In genomic region chr7:112225615-112226262, GRCm38 (mm10) we compare ENCODE assay signal across 8 mouse cellular contexts. TPM values are rescaled to one million over a fixed set of nuclear protein-coding genes. Genes with fewer than 3 reads are reported as not detected.
DNase-seq lines count a peak whose midpoint lies in the region; ATAC-seq and TF ChIP-seq lines count a peak whose summit lies in the region.

Mical2 (plus strand) TSS chr7:112225856.

- no peak for TF ChIP-seq EP300 in liver, postnatal 0 days (IDR thresholded peaks at IDR 0.05; ENCODE audit: low read depth)

- peaks cover 68% of the 10 kb centered on the region for H3K27me3 ChIP-seq in E14TG2a.4 (ENCODE audit: insufficient read depth, low read length)
- H3K27me3 ChIP-seq in forebrain, embryonic 16.5 days (replicated peaks; ENCODE audit: control insufficient read depth, insufficient read depth, low read length), result peaks cover 16% of the 10 kb centered on the region
- no peaks in the 10 kb centered on the region for H3K27me3 ChIP-seq in liver, postnatal 0 days (ENCODE audit: insufficient read depth, low read length)
- H3K27me3 ChIP-seq in neural tube, embryonic 13.5 days, result peaks cover 56% of the 10 kb centered on the region

- DNase-seq in cerebellum, adult 11 months, result peak; percentile 90
- DNase-seq in heart, postnatal 25 days (ENCODE audit: low spot score), result peak; percentile 89
- DNase-seq in layer of hippocampus, adult 11-12 months (ENCODE audit: low spot score), result peak; percentile 88
- peak; percentile 88 for DNase-seq in liver, postnatal 0 days
- DNase-seq in testis, postnatal 10 days (ENCODE audit: low spot score), result peak; percentile 91

- H3K9ac ChIP-seq in forebrain, embryonic 16.5 days (replicated peaks; ENCODE audit: low read depth, low read length), result peak within 1 kb of the TSS; percentile 68
- peak within 1 kb of the TSS; percentile 72 for H3K9ac ChIP-seq in liver, postnatal 0 days (replicated peaks)
- peak within 1 kb of the TSS; percentile 70 for H3K9ac ChIP-seq in neural tube, embryonic 13.5 days

- peak within 1 kb of the TSS; percentile 99 for H3K4me2 ChIP-seq in forebrain, embryonic 16.5 days (ENCODE audit: low read length)
- H3K4me2 ChIP-seq in liver, postnatal 0 days (ENCODE audit: low read depth, low read length), result peak within 1 kb of the TSS; percentile 90
- H3K4me2 ChIP-seq in neural tube, embryonic 13.5 days, result peak within 1 kb of the TSS; percentile 93

- H3K9me3 ChIP-seq in E14TG2a.4 (ENCODE audit: low read length), result peaks cover 4% of the 10 kb centered on the region
- no peaks in the 10 kb centered on the region for H3K9me3 ChIP-seq in forebrain, embryonic 16.5 days (ENCODE audit: control insufficient read depth, low read length)
- H3K9me3 ChIP-seq in liver, postnatal 0 days (ENCODE audit: low read length), result no peaks in the 10 kb centered on the region
- H3K9me3 ChIP-seq in neural tube, embryonic 13.5 days, result no peaks in the 10 kb centered on the region

- ATAC-seq in forebrain, embryonic 16.5 days, result peak; percentile 99
- ATAC-seq in liver, postnatal 0 days, result peak; percentile 98
- peak; percentile 98 for ATAC-seq in neural tube, embryonic 13.5 days (ENCODE audit: low read depth)

- H3K36me3 ChIP-seq in E14TG2a.4 (ENCODE audit: insufficient read depth, low read length), result no peaks in the 10 kb centered on the region
- H3K36me3 ChIP-seq in forebrain, embryonic 16.5 days (ENCODE audit: control insufficient read depth, insufficient read depth), result no peaks in the 10 kb centered on the region
- H3K36me3 ChIP-seq in liver, postnatal 0 days (replicated peaks; ENCODE audit: insufficient read depth, low read length), result no peaks in the 10 kb centered on the region
- no peaks in the 10 kb centered on the region for H3K36me3 ChIP-seq in neural tube, embryonic 13.5 days

- H3K4me3 ChIP-seq in E14TG2a.4 (replicated peaks; ENCODE audit: low read length), result peak within 1 kb of the TSS; percentile 83
- peak within 1 kb of the TSS; percentile 69 for H3K4me3 ChIP-seq in forebrain, embryonic 16.5 days (replicated peaks; ENCODE audit: low read length)
- peak within 1 kb of the TSS; percentile 62 for H3K4me3 ChIP-seq in liver, postnatal 0 days (ENCODE audit: low read depth, low read length)
- H3K4me3 ChIP-seq in neural tube, embryonic 13.5 days, result peak within 1 kb of the TSS; percentile 54

- under 1% methylated on average over 53 of the region's 53 CpGs for WGBS in forebrain, embryonic 16.5 days
- WGBS in liver, postnatal 0 days (ENCODE audit: insufficient replicate concordance), result under 1% methylated on average over 51 of the region's 53 CpGs
- under 1% methylated on average over 53 of the region's 53 CpGs for WGBS in neural tube, embryonic 13.5 days

- no peak within 1 kb of the TSS for H3K27ac ChIP-seq in forebrain, embryonic 16.5 days (ENCODE audit: low read length)
- H3K27ac ChIP-seq in liver, postnatal 0 days (ENCODE audit: low read depth), result peak within 1 kb of the TSS; percentile 60; the same call in 1 of the 2 replicates
- no peak within 1 kb of the TSS for H3K27ac ChIP-seq in neural tube, embryonic 13.5 days (replicated peaks)

- intact Hi-C loops in heart, postnatal 25 days (cut with DNase I), result no loop called here

- peaks cover 27% of the 10 kb centered on the region for H3K4me1 ChIP-seq in E14TG2a.4 (replicated peaks; ENCODE audit: low read depth, low read length)
- H3K4me1 ChIP-seq in forebrain, embryonic 16.5 days (replicated peaks; ENCODE audit: control insufficient read depth, insufficient read depth, low read length), result peaks cover 24% of the 10 kb centered on the region
- H3K4me1 ChIP-seq in liver, postnatal 0 days (ENCODE audit: insufficient read depth), result peaks cover 9% of the 10 kb centered on the region
- peaks cover 26% of the 10 kb centered on the region for H3K4me1 ChIP-seq in neural tube, embryonic 13.5 days (replicated peaks)

- no peak for TF ChIP-seq CTCF in E14TG2a.4 (conservative IDR thresholded peaks at IDR 0.05; ENCODE audit: low read length)
- TF ChIP-seq CTCF in liver, postnatal 0 days (IDR thresholded peaks at IDR 0.05; ENCODE audit: low read depth), result no peak

RNA-seq across cellular contexts. Expression of gene Mical2, which starts in this region (rescaled TPM):
- 10.0 and 11.1 TPM in 2 replicates for polyA plus RNA-seq in forebrain, embryonic 16.5 days (2015; fragmentation: Nextera tagmentation; extraction: Ambion mirVana)
- total RNA-seq in heart, postnatal 25 days (2021), result 100 to 1,000 TPM in 1 of 2 experiments, 10 to 100 TPM in 1; 93.4 to 103 TPM
- polyA plus RNA-seq in liver, postnatal 0 days (2015; fragmentation: Nextera tagmentation; extraction: Ambion mirVana), result 2.1 and 2.7 TPM in 2 replicates
- polyA plus RNA-seq in neural tube, embryonic 13.5 days (2015; fragmentation: Nextera tagmentation; extraction: Ambion mirVana), result 1.9 and 2.5 TPM in 2 replicates
